Comparison of ENCODE assay signal across 23 mouse cellular contexts in genomic region chr14:121593313-121593929, GRCm38 (mm10).
DNase-seq lines count a peak whose midpoint lies in the region; ATAC-seq and TF ChIP-seq lines count a peak whose summit lies in the region.
"Had no signal": no experiment of that assay in that cellular context is flagged by ENCODE, and none has a peak within 500 bp of the region (broad histone marks: within the 10 kb centered on the region; RNA-seq: fewer than 3 reads in every experiment).

No protein-coding gene starts in this region.

- no peak for TF ChIP-seq EP300 in lung, postnatal 0 days (IDR thresholded peaks at IDR 0.05)

- no peak overlapping the region for H3K4me2 ChIP-seq in kidney, embryonic 15.5 days
- H3K4me2 ChIP-seq in lung, postnatal 0 days (replicated peaks; ENCODE audit: low read depth, low read length) = no peak overlapping the region
- H3K4me2 ChIP-seq in intestine, embryonic 16.5 days (ENCODE audit: low read depth, low read length) = no peak overlapping the region
- H3K4me2 ChIP-seq: hindbrain, embryonic 15.5 days; liver, embryonic 11.5 days; midbrain, embryonic 15.5 days; neural tube, embryonic 13.5 days had no signal

- TF ChIP-seq CTCF in kidney, adult 2 months (conservative IDR thresholded peaks at IDR 0.05; ENCODE audit: insufficient read depth, insufficient read length, low read depth, low read length) = no peak
- TF ChIP-seq CTCF in lung, postnatal 0 days (IDR thresholded peaks at IDR 0.05) = no peak

- peaks cover 14% of the 10 kb centered on the region for H3K36me3 ChIP-seq in kidney, embryonic 15.5 days
- H3K36me3 ChIP-seq in kidney, adult 2 months (ENCODE audit: control insufficient read depth, insufficient read depth, low read length) = no peaks in the 10 kb centered on the region
- H3K36me3 ChIP-seq in lung, postnatal 0 days (ENCODE audit: insufficient read depth, low read length) = peaks cover 5% of the 10 kb centered on the region; the same call in 1 of the 2 replicates
- H3K36me3 ChIP-seq in intestine, embryonic 16.5 days (ENCODE audit: control insufficient read depth, insufficient read depth, low read length) = peaks cover 2% of the 10 kb centered on the region; the same call in 1 of the 2 replicates
- H3K36me3 ChIP-seq: midbrain, embryonic 15.5 days; neural tube, embryonic 13.5 days had no signal

- H3K4me1 ChIP-seq in kidney, embryonic 15.5 days = peaks cover 55% of the 10 kb centered on the region
- peaks cover 7% of the 10 kb centered on the region; the same call in 1 of the 2 replicates for H3K4me1 ChIP-seq in kidney, adult 2 months (ENCODE audit: control insufficient read depth, insufficient read depth, low read length)
- no peaks in the 10 kb centered on the region for H3K4me1 ChIP-seq in lung, postnatal 0 days (ENCODE audit: insufficient read depth, low read depth, low read length)
- H3K4me1 ChIP-seq in intestine, embryonic 16.5 days (ENCODE audit: control insufficient read depth, insufficient read depth, low read length) = peaks cover 12% of the 10 kb centered on the region; the same call in 1 of the 2 replicates

- H3K9ac ChIP-seq in kidney, embryonic 15.5 days = no peak overlapping the region
- H3K9ac ChIP-seq in lung, postnatal 0 days (replicated peaks; ENCODE audit: low read depth) = no peak overlapping the region
- H3K9ac ChIP-seq in intestine, embryonic 16.5 days (ENCODE audit: low read depth, low read length) = no peak overlapping the region
- H3K9ac ChIP-seq: forebrain, postnatal 0 days; hindbrain, embryonic 15.5 days; midbrain, embryonic 15.5 days; neural tube, embryonic 13.5 days had no signal

- no peak for ATAC-seq in kidney, embryonic 15.5 days (replicated peaks; ENCODE audit: low FRiP score)
- peak; percentile 25; the same call in 1 of the 2 replicates for ATAC-seq in lung, postnatal 0 days
- peak; percentile 46 for ATAC-seq in intestine, embryonic 16.5 days
- ATAC-seq: midbrain, embryonic 15.5 days had no signal

- H3K27me3 ChIP-seq in kidney, embryonic 15.5 days = no peaks in the 10 kb centered on the region
- H3K27me3 ChIP-seq in kidney, adult 2 months (replicated peaks; ENCODE audit: control insufficient read depth, insufficient read depth, low read length) = no peaks in the 10 kb centered on the region
- no peaks in the 10 kb centered on the region for H3K27me3 ChIP-seq in lung, postnatal 0 days (replicated peaks; ENCODE audit: insufficient read depth, low read length)
- H3K27me3 ChIP-seq in intestine, embryonic 16.5 days (replicated peaks; ENCODE audit: control insufficient read depth, insufficient read depth, low read length) = no peaks in the 10 kb centered on the region
- H3K27me3 ChIP-seq: hindbrain, embryonic 15.5 days; midbrain, embryonic 15.5 days; neural tube, embryonic 13.5 days had no signal

- no peak for DNase-seq in kidney, adult 2 months
- DNase-seq in lung, postnatal 0 days (ENCODE audit: low spot score) = peak; percentile 16
- no peak for DNase-seq in lung, postnatal 14 days
- peak; percentile 38 for DNase-seq in lung, postnatal 36 days
- DNase-seq in urinary bladder, postnatal 10 days (ENCODE audit: low spot score) = no peak
- DNase-seq: adrenal gland, adult 2 months; cerebellum, adult 11 months; cerebellum, adult 9-11 months; forebrain, postnatal 0 days; gastrocnemius, postnatal 14 days; heart, adult 2 months; kidney, adult 18-20 months; kidney, postnatal 10 days; right cerebral cortex, postnatal 14 days; thymus, adult 18-20 months; thymus, postnatal 4 days had no signal

- WGBS in kidney, embryonic 15.5 days = 51% methylated on average over 10 of the region's 10 CpGs
- 49% methylated on average over 10 of the region's 10 CpGs for WGBS in kidney, adult 2 months
- WGBS in lung, postnatal 0 days = 38% methylated on average over 9 of the region's 10 CpGs
- WGBS in intestine, embryonic 16.5 days = 42% methylated on average over 10 of the region's 10 CpGs

- no peaks in the 10 kb centered on the region for H3K9me3 ChIP-seq in kidney, embryonic 15.5 days (replicated peaks)
- no peaks in the 10 kb centered on the region for H3K9me3 ChIP-seq in lung, postnatal 0 days (ENCODE audit: low read length)
- no peaks in the 10 kb centered on the region for H3K9me3 ChIP-seq in intestine, embryonic 16.5 days (ENCODE audit: control insufficient read depth, low read length)
- H3K9me3 ChIP-seq: hindbrain, embryonic 15.5 days; midbrain, embryonic 15.5 days; neural tube, embryonic 13.5 days had no signal

- no peak overlapping the region for H3K4me3 ChIP-seq in kidney, embryonic 15.5 days (replicated peaks)
- no peak overlapping the region for H3K4me3 ChIP-seq in kidney, adult 2 months (ENCODE audit: insufficient read depth, low read depth, low read length)
- H3K4me3 ChIP-seq in lung, postnatal 0 days (ENCODE audit: low read depth, low read length) = no peak overlapping the region
- no peak overlapping the region for H3K4me3 ChIP-seq in intestine, embryonic 16.5 days (ENCODE audit: low read length)
- H3K4me3 ChIP-seq: heart, adult 2 months; hindbrain, embryonic 15.5 days; midbrain, embryonic 15.5 days; myocyte; neural tube, embryonic 13.5 days had no signal

- 0 out of 2 replicates have a peak overlapping the region, but pooled peaks have one; percentile 48 for H3K27ac ChIP-seq in kidney, embryonic 15.5 days
- H3K27ac ChIP-seq in kidney, adult 2 months (ENCODE audit: insufficient read depth, low read depth, low read length) = no peak overlapping the region
- no peak overlapping the region for H3K27ac ChIP-seq in lung, postnatal 0 days (ENCODE audit: low read length)
- peak overlapping the region; percentile 14; the same call in 1 of the 2 replicates for H3K27ac ChIP-seq in intestine, embryonic 16.5 days (ENCODE audit: low read length)
- H3K27ac ChIP-seq: heart, adult 2 months; hindbrain, embryonic 15.5 days; midbrain, embryonic 15.5 days; neural tube, embryonic 13.5 days had no signal

- TF ChIP-seq POLR2A in kidney, adult 2 months (IDR thresholded peaks at IDR 0.05; ENCODE audit: low read depth, low read length) = no peak

Comparison
In these comparisons a context has a peak if more than half of its experiments do, and no peak if none do; other contexts are left out.
1. H3K27ac ChIP-seq: peak in kidney, embryonic 15.5 days (single experiment) and intestine, embryonic 16.5 days (single experiment); none in kidney, adult 2 months (single experiment) and lung, postnatal 0 days (single experiment).
2. DNase-seq: peak in lung, postnatal 0 days (single experiment) and lung, postnatal 36 days (single experiment); none in kidney, adult 2 months (single experiment), lung, postnatal 14 days (single experiment) and urinary bladder, postnatal 10 days (single experiment).